Mouse (Mus musculus): ENCODE results near the gene Tlk2. TPM values are rescaled to one million over a fixed set of nuclear protein-coding genes. Genes with fewer than 3 reads are reported as not detected.

The Tlk2 gene
- polyA plus RNA-seq (2014; fragmentation: Illumina TruSeq; extraction: RNeasy Lipid Tissue Mini Kit (QIAGEN cat#74804); ENCODE audit: low read depth, low replicate concordance), result 35.9 TPM

GRCm38 (mm10) chr11:105178516-105178915, at the start of gene Tlk2:
TSS of gene Tlk2 (plus strand) at chr11:105178807.

GRCm38 (mm10) chr11:105146593-105146992, 32.0 kb upstream of the Tlk2 start, which contains the start of gene Gm10842:
TSS of gene Gm10842 (plus strand) at chr11:105146893.

GRCm38 (mm10) chr11:105292124-105293071, 113.8 kb downstream of the Tlk2 start, which contains the start of gene Mrc2:
TSS of gene Mrc2 (plus strand) at chr11:105292643.

Other genes with a start within 250 kb of the Tlk2 start
- gene Efcab3, start 115.2 kb upstream of the Tlk2 start, polyA plus RNA-seq (2014; fragmentation: Illumina TruSeq; extraction: RNeasy Lipid Tissue Mini Kit (QIAGEN cat#74804); ENCODE audit: low read depth, low replicate concordance), result 0.48 TPM
- gene Mettl2, start 52.4 kb upstream of the Tlk2 start, polyA plus RNA-seq (2014; fragmentation: Illumina TruSeq; extraction: RNeasy Lipid Tissue Mini Kit (QIAGEN cat#74804); ENCODE audit: low read depth, low replicate concordance), result 9.1 TPM
- gene Gm10842, start 31.9 kb upstream of the Tlk2 start, polyA plus RNA-seq (2014; fragmentation: Illumina TruSeq; extraction: RNeasy Lipid Tissue Mini Kit (QIAGEN cat#74804); ENCODE audit: low read depth, low replicate concordance), result not detected
- gene Mrc2, start 113.8 kb downstream of the Tlk2 start, polyA plus RNA-seq (2014; fragmentation: Illumina TruSeq; extraction: RNeasy Lipid Tissue Mini Kit (QIAGEN cat#74804); ENCODE audit: low read depth, low replicate concordance), result 0.08 TPM

Data from liver, adult 10 weeks (tissue).